ENCODE assay signal across 32 mouse cellular contexts in genomic region chr10:71064576-71064975, GRCm38 (mm10).
"Had no signal": no experiment of that assay in that cellular context is flagged by ENCODE, and none has a peak within 500 bp of the region (broad histone marks: within the 10 kb centered on the region; RNA-seq: fewer than 3 reads in every experiment).

No protein-coding gene starts in this region.

- H3K36me3 ChIP-seq: heart, embryonic 10.5 days; heart, embryonic 12.5 days; heart, embryonic 15.5 days; hindbrain, embryonic 10.5 days; hindbrain, embryonic 12.5 days; hindbrain, embryonic 13.5 days; hindbrain, embryonic 15.5 days; intestine, embryonic 15.5 days had no signal

- ATAC-seq: hindbrain, embryonic 16.5 days; hindbrain, postnatal 0 days; inflammation-experienced regulatory T-cells, adult 6 months; intestine, embryonic 15.5 days; intestine, embryonic 16.5 days; intestine, postnatal 0 days had no signal

- H3K9me3 ChIP-seq: heart, embryonic 10.5 days; heart, embryonic 12.5 days; heart, embryonic 13.5 days; heart, embryonic 15.5 days; hindbrain, embryonic 10.5 days; hindbrain, embryonic 12.5 days; hindbrain, embryonic 13.5 days; hindbrain, embryonic 15.5 days; intestine, embryonic 15.5 days had no signal

- H3K4me3 ChIP-seq: heart, adult 2 months; heart, embryonic 10.5 days; heart, embryonic 12.5 days; heart, embryonic 13.5 days; heart, embryonic 15.5 days; hindbrain, embryonic 10.5 days; hindbrain, embryonic 12.5 days; hindbrain, embryonic 13.5 days; hindbrain, embryonic 15.5 days; intestine, embryonic 15.5 days; layer of hippocampus, adult 2 months; left cerebral cortex, adult 2 months had no signal

- H3K4me2 ChIP-seq: heart, embryonic 11.5 days; heart, embryonic 12.5 days; heart, embryonic 13.5 days; heart, embryonic 15.5 days; hindbrain, embryonic 12.5 days; hindbrain, embryonic 13.5 days; hindbrain, embryonic 14.5 days; hindbrain, embryonic 15.5 days; intestine, embryonic 15.5 days had no signal

- DNase-seq: heart, adult 18-20 months; heart, adult 2 months; heart, postnatal 10 days; heart, postnatal 14 days; heart, postnatal 36 days; heart, postnatal 4 days; kidney, adult 11 months; kidney, adult 9 months; kidney, postnatal 10 days; kidney, postnatal 14 days; kidney, postnatal 25 days; kidney, postnatal 4 days; layer of hippocampus, adult 9-11 months; layer of hippocampus, postnatal 36 days had no signal

- H3K27me3 ChIP-seq: heart, embryonic 12.5 days; heart, embryonic 13.5 days; heart, embryonic 15.5 days; hindbrain, embryonic 12.5 days; hindbrain, embryonic 13.5 days; hindbrain, embryonic 15.5 days; intestine, embryonic 15.5 days had no signal

- H3K27ac ChIP-seq: heart, adult 2 months; heart, embryonic 10.5 days; heart, embryonic 13.5 days; heart, embryonic 15.5 days; hindbrain, embryonic 10.5 days; hindbrain, embryonic 12.5 days; hindbrain, embryonic 13.5 days; hindbrain, embryonic 14.5 days; hindbrain, embryonic 15.5 days; hindbrain, postnatal 0 days; intestine, embryonic 15.5 days; layer of hippocampus, adult 2 months; left cerebral cortex, adult 2 months had no signal

- H3K4me1 ChIP-seq: hindbrain, embryonic 10.5 days; hindbrain, embryonic 12.5 days; hindbrain, embryonic 13.5 days; hindbrain, embryonic 15.5 days; intestine, embryonic 15.5 days had no signal

- H3K9ac ChIP-seq: heart, embryonic 12.5 days; heart, embryonic 13.5 days; heart, embryonic 15.5 days; hindbrain, embryonic 12.5 days; hindbrain, embryonic 13.5 days; hindbrain, embryonic 14.5 days; hindbrain, embryonic 15.5 days; intestine, embryonic 15.5 days had no signal
